Mouse (Mus musculus): ENCODE results near the gene Zfand3.

Zfand3 gene

GRCm38 (mm10) chr17:30230428-30230827, 225.9 kb downstream of the Zfand3 start:
- no peak for DNase-seq (ENCODE audit: low read depth)

DNA sequence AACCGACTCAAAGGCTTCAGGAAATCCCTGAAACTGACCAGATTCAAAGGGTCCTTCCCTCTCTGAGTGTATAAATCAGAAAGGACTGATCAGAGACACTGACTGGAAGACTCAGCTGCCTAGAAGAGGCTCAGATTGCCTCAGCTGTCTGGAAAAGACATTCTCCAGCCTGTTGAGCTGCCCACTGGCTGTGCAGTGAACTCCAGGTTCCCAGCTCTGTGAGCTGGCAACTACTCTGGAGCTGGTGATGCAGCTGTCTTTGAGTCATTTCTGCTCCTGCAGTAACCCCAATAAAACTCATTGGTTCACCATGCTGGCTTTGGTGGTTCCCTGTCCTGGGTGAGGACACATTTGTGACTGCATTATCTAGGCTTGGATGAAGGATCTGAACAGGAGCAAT, 226.9 kb downstream of the Zfand3 start:
- no peak for DNase-seq (ENCODE audit: low read depth)

GRCm38 (mm10) chr17:30232698-30233097, 228.2 kb downstream of the Zfand3 start:
- DNase-seq (ENCODE audit: low read depth): no peak

DNA sequence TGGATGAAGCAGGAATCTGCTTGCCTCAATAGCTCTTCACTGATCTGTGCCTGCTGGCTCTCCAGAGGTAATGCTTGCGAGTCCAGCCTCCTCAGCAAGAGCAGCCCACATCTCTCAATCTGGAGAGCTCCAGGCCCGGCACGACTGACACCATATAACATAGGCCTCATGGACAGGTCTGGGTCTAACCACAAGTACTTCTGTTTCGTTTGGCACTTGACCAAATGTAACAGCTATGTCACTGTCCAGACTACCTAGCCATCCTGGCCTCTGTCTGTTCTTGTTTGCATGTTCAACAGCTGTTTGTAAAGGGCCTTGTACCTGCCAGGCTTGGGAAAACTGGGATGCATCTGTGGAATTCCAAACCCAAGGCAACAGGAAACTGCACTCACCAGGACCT, 230.8 kb downstream of the Zfand3 start:
- DNase-seq (ENCODE audit: low read depth): no peak

- no peak for DNase-seq (ENCODE audit: low read depth)
Observed at GRCm38 (mm10) chr17:30236611-30237010, 232.1 kb downstream of the Zfand3 start.

- no peak for DNase-seq (ENCODE audit: low read depth)
Observed at GRCm38 (mm10) chr17:30237600-30237999, 233.1 kb downstream of the Zfand3 start.

DNA sequence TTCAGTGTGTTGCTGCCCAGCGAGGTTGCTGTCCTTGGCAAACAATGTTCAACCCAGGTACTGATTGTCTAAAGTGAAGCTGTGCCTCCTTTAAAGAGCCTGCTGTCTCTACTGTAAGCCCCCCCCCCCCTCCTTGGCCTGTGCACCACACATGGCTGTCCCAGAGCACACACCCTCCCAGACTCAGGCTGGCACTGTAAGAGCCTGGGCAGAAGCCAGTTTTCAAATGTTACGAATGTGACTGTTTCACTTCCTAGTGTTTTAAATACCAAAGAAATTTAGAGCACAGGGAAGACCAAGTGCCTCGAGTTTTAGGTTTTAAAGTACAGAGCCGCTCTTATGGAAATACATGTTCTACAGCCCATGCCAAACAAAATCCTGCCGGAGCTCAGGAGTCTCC, 234.9 kb downstream of the Zfand3 start:
- peak; percentile 45 for DNase-seq (ENCODE audit: low read depth)

- DNase-seq (ENCODE audit: low read depth): no peak
Observed at GRCm38 (mm10) chr17:30240659-30241058, 236.1 kb downstream of the Zfand3 start.

DNA sequence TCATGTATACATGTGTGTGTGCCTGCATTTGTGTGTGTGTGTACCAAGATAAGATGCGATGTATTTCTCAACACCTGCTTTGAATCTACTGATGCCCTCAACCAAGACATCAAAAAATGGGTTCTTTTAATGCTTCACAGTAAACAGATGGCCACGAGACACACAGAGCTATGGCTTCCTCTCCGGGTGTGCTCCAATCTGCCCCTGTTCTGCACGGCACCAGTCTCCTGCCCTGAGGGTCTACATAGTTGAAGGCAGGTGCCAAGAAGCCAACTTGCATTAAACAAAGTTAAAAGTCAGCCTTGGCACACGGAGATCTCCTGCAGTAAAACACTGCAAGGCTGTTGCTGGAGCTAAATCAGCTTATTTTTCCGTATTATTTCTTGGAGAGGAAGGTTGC, 236.5 kb downstream of the Zfand3 start:
- no peak for DNase-seq (ENCODE audit: low read depth)

GRCm38 (mm10) chr17:30241720-30242322, 237.3 kb downstream of the Zfand3 start:
- no peak for DNase-seq (ENCODE audit: low read depth)

DNA sequence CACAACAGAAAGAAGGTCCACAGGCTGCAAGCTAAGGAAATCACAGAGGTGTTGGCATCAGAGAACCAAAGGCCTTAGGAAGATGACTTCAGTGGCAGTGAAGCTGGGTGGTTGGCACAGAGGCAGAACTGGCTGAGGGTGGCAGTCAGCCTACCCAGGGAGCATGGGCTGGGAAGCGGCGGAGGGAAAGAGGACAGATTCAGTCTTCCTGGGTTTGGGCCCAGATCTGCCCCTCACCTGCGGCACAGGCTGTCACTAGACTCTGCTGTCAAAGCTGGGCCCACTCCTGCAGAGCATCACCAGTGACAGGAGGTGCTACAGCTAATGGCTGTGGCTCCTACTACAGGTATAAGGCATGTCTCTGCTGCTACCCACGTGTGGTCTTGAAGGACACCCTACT, 238.1 kb downstream of the Zfand3 start:
- DNase-seq (ENCODE audit: low read depth): no peak

GRCm38 (mm10) chr17:30243540-30243939, 239.0 kb downstream of the Zfand3 start:
- DNase-seq (ENCODE audit: low read depth): no peak

- no peak for DNase-seq (ENCODE audit: low read depth)
Observed at GRCm38 (mm10) chr17:30244651-30245307, 240.2 kb downstream of the Zfand3 start.

GRCm38 (mm10) chr17:30245308-30245706, 240.8 kb downstream of the Zfand3 start:
- no peak for DNase-seq (ENCODE audit: low read depth)

- no peak for DNase-seq (ENCODE audit: low read depth)
Observed at GRCm38 (mm10) chr17:30253028-30253427, 248.5 kb downstream of the Zfand3 start.

GRCm38 (mm10) chr17:30253924-30254323, 249.4 kb downstream of the Zfand3 start:
- no peak for DNase-seq (ENCODE audit: low read depth)

- no peak for DNase-seq (ENCODE audit: low read depth)
Observed at GRCm38 (mm10) chr17:30255928-30256560, 251.5 kb downstream of the Zfand3 start.

GRCm38 (mm10) chr17:30258480-30258879, 253.9 kb downstream of the Zfand3 start:
- no peak for DNase-seq (ENCODE audit: low read depth)

DNA sequence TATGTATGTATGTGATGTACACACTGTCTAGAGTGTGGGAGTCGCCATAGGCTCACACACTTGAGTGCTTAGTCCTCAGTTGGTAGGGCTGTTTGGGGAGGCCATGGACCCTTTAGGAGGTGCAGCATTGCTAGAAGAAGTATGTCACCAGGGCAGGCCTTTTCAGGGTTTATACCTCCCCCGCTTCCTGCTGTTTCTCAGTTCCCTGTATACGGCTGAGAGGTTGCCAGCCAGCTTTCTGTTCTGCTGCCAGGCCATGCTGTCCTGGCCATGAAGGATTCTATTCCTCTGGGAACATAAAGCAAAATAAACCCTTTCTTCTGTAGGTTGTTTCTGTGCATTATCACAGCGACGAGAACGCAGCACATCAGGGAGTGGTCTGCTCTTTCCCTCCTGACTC, 255.4 kb downstream of the Zfand3 start:
- no peak for DNase-seq (ENCODE audit: low read depth)

Measured in fibroblast of lung, adult 2 months (primary cell).